Mouse (Mus musculus) liver, embryonic 14.5 days (tissue): ENCODE data around the gene Cerk. TPM values are rescaled to one million over a fixed set of nuclear protein-coding genes. Genes with fewer than 3 reads are reported as not detected.
"Not testable (repeated sequence)": the region's sequence is repeated elsewhere in the genome, so short reads cannot be mapped to it uniquely, and the experiment has no call there.

Experiments
- ATAC-seq: fragments of 200-750 bp; cut with Nextera tagmentation; 2 replicates; pipeline ENCODE4 v1.8.0; 2017; ENCODE audit warnings: moderate number of reproducible peaks, mild to moderate bottlenecking, moderate library complexity; ENCODE audit not compliant: insufficient read depth
- DNase-seq, 3 experiments: peaks; one replicate each; pipeline ENCODE4 v3.0.0-alpha.2; 2012 to 2013; ENCODE audit warnings: low read depth in 3 of 3, low spot score in 3 of 3
- H3K27ac ChIP-seq: fragments of 300-500 bp; sonication (generic); 2 replicates; pipeline ENCODE4 v1.5.1; 2014; ENCODE audit warnings: moderate library complexity, mild to moderate bottlenecking, control low read depth, inconsistent platforms
- H3K27me3 ChIP-seq: fragments of 300-500 bp; sonication (generic); 2 replicates; pipeline ENCODE4 v1.6.1; 2014; ENCODE audit warnings: mild to moderate bottlenecking, low read length, moderate library complexity; ENCODE audit not compliant: control insufficient read depth, insufficient read depth
- H3K36me3 ChIP-seq: fragments of 300-500 bp; sonication (generic); replicated peaks from 2 replicates; pipeline ENCODE4 v1.6.1; 2014; ENCODE audit warnings: low read depth; ENCODE audit not compliant: control insufficient read depth, insufficient read depth
- H3K4me1 ChIP-seq, 2 experiments: fragments of 200-500 bp in 1 of 2; fragments of 300-500 bp in 1 of 2; sonication (generic) in 1 of 2; replicated peaks; 2 replicates each; pipeline ENCODE4 v1.6.1; 2012 to 2014; ENCODE audit warnings: antibody characterized with exemption in 1 of 2, inconsistent platforms in 1 of 2, low read length in 1 of 2; ENCODE audit not compliant: control insufficient read depth in 2 of 2, insufficient read depth in 2 of 2
- H3K4me2 ChIP-seq: fragments of 300-500 bp; sonication (generic); 2 replicates; pipeline ENCODE4 v1.6.1; 2014; ENCODE audit warnings: low read depth, mild to moderate bottlenecking, control low read depth, moderate library complexity
- H3K4me3 ChIP-seq, 2 experiments: fragments of 200-500 bp in 1 of 2; fragments of 300-500 bp in 1 of 2; sonication (generic) in 1 of 2; 2 replicates each; pipeline ENCODE4 v1.5.1; 2012 to 2014; ENCODE audit warnings: low read depth in 2 of 2, low read length in 2 of 2, mild to moderate bottlenecking in 2 of 2, control low read depth in 1 of 2, inconsistent platforms in 1 of 2, moderate library complexity in 1 of 2; ENCODE audit not compliant: insufficient read depth in 1 of 2
- H3K9ac ChIP-seq: fragments of 300-500 bp; sonication (generic); replicated peaks from 2 replicates; pipeline ENCODE4 v1.6.1; 2014; ENCODE audit warnings: mild to moderate bottlenecking, control low read depth, moderate library complexity
- H3K9me3 ChIP-seq: fragments of 300-500 bp; sonication (generic); 2 replicates; pipeline ENCODE4 v1.6.1; 2016; ENCODE audit warnings: low read length, mixed read lengths; ENCODE audit not compliant: control insufficient read depth
- CTCF ChIP-seq: IDR thresholded peaks from 2 replicates; pipeline ENCODE4 v1.5.1; 2016; ENCODE audit warnings: antibody characterized with exemption, low read depth, control low read depth
- EP300 ChIP-seq: IDR thresholded peaks from 2 replicates; pipeline ENCODE4 v1.6.1; 2016; ENCODE audit warnings: antibody characterized with exemption, low read depth
- WGBS: fragments of 180-500 bp; shearing (Covaris S2); extraction: QIAGEN DNeasy Blood & Tissue Kit; methylation state at CpG from one replicate; pipeline ENCODE4 v1.1.7; 2014; ENCODE audit not compliant: insufficient replicate concordance; 5-methylcytosine and 5-hydroxymethylcytosine counted together
- polyA plus RNA-seq, 2 experiments: library from polyadenylated mRNA; depleted of rRNA in 1 of 2; stranded (reverse) in 1 of 2; unstranded in 1 of 2; fragments of >200 nt; fragmentation: Nextera tagmentation in 1 of 2; extraction: Ambion mirVana in 1 of 2; gene quantifications; 2 replicates each; pipeline versions ENCODE4 v1.2.1 to v1.2.3; 2012 to 2014

The Cerk gene
- polyA plus RNA-seq, 2 experiments: 2.7 to 2.9 TPM

GRCm38 (mm10) chr15:86226221-86226620, 40.3 kb upstream of the Cerk start:
- no peak for TF ChIP-seq EP300
- no peak overlapping the region for H3K4me2 ChIP-seq
- no peak overlapping the region for H3K9ac ChIP-seq
- 64% methylated on average over 5 of the region's 5 CpGs for WGBS
- no peaks in the 10 kb centered on the region for H3K27me3 ChIP-seq
- no peaks in the 10 kb centered on the region for H3K36me3 ChIP-seq
- H3K9me3 ChIP-seq: no peaks in the 10 kb centered on the region
- no peak overlapping the region for H3K4me3 ChIP-seq
- no peak overlapping the region for H3K27ac ChIP-seq
- ATAC-seq: no peak
- DNase-seq: no peak
- peaks cover 0 to 5% of the 10 kb centered on the region in 2 experiments; a peak in 2 of 4 replicates for H3K4me1 ChIP-seq

- H3K9me3 ChIP-seq: no peaks in the 10 kb centered on the region
- no peak overlapping the region for H3K4me3 ChIP-seq
- no peak overlapping the region for H3K27ac ChIP-seq
- TF ChIP-seq CTCF (no peak), EP300 (no peak)
- H3K36me3 ChIP-seq: no peaks in the 10 kb centered on the region
- ATAC-seq: peak; percentile 52; the same call in 1 of the 2 replicates
- H3K4me1 ChIP-seq: peaks cover 0 to 5% of the 10 kb centered on the region in 2 experiments; a peak in 2 of 4 replicates
- DNase-seq: no peak
- no peaks in the 10 kb centered on the region for H3K27me3 ChIP-seq
- 37% methylated on average over 7 of the region's 7 CpGs for WGBS
- H3K9ac ChIP-seq: no peak overlapping the region
- H3K4me2 ChIP-seq: no peak overlapping the region
Measured at GRCm38 (mm10) chr15:86224972-86225551, 39.1 kb upstream of the Cerk start.

GRCm38 (mm10) chr15:86221901-86222300, 36.0 kb upstream of the Cerk start:
- not testable (repeated sequence) for H3K4me1 ChIP-seq, ATAC-seq, H3K36me3 ChIP-seq, H3K27me3 ChIP-seq, H3K9ac ChIP-seq, H3K4me2 ChIP-seq, H3K27ac ChIP-seq, DNase-seq, H3K9me3 ChIP-seq, H3K4me3 ChIP-seq
- 79% methylated on average over 11 of the region's 11 CpGs for WGBS

DNA sequence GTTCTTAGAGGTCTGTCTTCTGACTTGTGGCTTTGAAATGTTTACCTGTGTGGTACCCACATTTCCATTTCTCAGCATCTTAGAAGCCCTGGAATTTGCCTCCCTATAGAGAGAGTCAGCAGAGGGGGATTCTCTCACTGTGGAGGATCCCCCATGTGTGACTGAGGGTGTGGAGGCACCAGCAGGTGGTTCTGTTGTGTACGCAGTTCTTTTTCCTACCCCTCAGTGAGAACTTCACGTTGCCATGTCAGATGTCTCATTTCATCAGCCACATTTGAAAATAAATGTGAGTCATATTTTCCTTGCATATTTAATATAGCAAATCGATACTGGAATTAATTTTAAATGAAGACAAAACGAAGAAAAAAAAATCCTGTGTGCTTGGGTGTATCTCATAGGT, 35.4 kb upstream of the Cerk start:
- H3K9ac ChIP-seq: no peak overlapping the region
- no peak overlapping the region for H3K4me3 ChIP-seq
- H3K9me3 ChIP-seq: no peaks in the 10 kb centered on the region
- WGBS: 74% methylated on average over 4 of the region's 4 CpGs
- no peak for ATAC-seq
- H3K27me3 ChIP-seq: no peaks in the 10 kb centered on the region
- TF ChIP-seq CTCF (no peak), EP300 (no peak)
- no peak overlapping the region for H3K4me2 ChIP-seq
- no peak overlapping the region for H3K27ac ChIP-seq
- peaks cover 0 to 4% of the 10 kb centered on the region in 2 experiments; a peak in 2 of 4 replicates for H3K4me1 ChIP-seq
- no peak for DNase-seq
- H3K36me3 ChIP-seq: no peaks in the 10 kb centered on the region

GRCm38 (mm10) chr15:86220715-86221114, 34.8 kb upstream of the Cerk start:
- no peaks in the 10 kb centered on the region for H3K9me3 ChIP-seq
- DNase-seq: no peak
- H3K4me3 ChIP-seq: no peak overlapping the region
- H3K27me3 ChIP-seq: no peaks in the 10 kb centered on the region
- H3K4me1 ChIP-seq: peaks cover 0 to 4% of the 10 kb centered on the region in 2 experiments; a peak in 2 of 4 replicates
- H3K4me2 ChIP-seq: no peak overlapping the region
- TF ChIP-seq CTCF (no peak), EP300 (no peak)
- no peak overlapping the region for H3K9ac ChIP-seq
- H3K27ac ChIP-seq: no peak overlapping the region
- no peaks in the 10 kb centered on the region for H3K36me3 ChIP-seq
- WGBS: 75% methylated on average over 4 of the region's 4 CpGs
- ATAC-seq: no peak
